Mouse (Mus musculus): ENCODE results near the gene Pla2g2c.
A peak's percentile ranks its signal among the peaks of the same experiment; 100 is the strongest.

Pla2g2c gene

DNA sequence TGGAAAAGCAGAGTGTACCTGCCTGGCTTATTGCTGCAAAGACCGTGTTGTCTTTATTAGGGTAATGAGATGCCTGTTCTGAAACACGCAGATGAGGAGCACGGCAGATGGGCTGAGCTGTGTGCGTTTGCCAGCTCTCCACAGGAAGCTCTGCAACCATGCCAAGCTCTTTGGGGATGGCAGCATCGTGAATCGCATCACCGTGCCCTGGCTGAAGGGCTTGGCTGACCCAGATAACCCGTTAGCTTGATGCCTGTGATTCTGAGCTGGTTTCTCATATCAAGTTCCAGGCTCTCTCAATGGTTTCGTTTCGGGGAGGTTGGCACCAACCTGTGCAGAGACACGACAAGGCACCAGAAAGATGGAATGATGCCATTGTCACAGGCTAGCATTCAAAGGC is 14.0 kb upstream of the Pla2g2c start:
- DNase-seq = peak; percentile 77

DNA sequence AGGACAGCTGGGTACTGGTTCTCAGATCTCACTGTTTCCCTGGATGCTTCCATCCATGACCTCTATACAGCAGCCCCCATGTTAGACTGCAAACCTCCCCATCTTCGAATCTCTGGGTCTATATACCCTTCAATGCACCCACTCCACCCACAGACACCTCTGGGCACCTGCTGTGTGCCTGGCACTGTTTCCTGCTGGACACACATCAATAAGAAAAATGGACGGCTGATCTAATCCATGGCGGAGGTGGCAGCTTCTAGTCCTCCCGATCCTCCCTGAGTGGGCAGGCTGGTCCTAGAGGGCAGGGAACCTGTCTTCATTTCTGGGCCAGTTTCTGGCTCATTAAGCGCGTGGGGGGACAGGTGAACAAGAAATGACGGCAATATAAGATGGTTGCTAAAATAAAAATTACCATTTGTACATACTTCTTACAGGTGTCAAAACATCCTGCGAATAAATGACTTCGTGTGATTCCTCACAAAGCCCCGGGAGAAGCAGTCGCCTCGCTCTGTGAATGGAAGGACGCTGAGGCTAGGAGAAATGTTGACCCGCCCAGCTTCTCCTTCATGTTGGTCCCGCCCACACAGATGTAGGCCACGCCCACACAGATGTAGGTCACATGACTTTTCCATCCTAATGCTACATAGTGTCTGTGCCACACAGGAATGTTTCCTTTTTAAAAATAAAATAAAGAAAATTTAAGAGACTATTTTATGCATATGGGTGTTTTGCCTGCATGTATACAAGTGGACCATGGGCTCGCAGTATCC is 13.4 kb upstream of the Pla2g2c start:
- no peak for DNase-seq

DNA sequence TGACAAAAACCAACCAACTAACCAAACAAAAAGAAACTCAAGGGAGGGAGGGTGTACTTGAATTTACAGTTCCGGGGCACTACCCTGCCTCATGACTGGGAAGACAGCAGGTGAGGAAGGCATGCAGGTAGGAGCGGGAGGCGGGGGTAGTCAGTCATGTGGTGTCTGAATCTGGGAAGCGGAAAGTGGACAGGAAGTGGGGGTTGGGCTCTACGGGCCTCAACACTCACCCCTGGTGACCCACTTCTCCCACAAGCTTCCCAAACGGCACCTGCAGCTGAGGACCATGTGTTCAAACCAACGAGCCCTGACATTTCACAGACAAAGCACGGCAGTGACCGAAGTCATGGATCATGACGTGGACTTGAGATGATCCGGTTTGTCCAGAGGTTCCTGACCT is 12.5 kb upstream of the Pla2g2c start:
- no peak for DNase-seq

DNA sequence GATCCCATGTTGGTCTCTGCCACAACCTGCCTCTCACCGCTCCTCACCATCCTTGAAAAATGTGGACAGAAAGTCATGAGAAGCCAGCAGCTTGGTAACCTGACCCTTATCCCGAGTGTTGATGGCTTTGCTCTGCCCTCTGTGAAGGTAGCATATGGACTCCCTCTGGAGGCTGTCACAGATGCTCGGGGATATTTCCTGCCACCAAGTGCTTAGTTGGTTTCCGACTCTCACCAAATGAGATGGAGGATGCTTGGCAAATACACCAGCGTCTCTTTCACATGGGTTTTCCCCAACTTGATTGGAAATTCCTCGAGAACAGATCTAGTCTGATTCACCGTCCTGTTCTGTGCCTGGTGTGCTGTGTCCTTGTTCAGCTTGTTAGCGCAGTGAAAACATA is 12.0 kb upstream of the Pla2g2c start:
- no peak for DNase-seq

DNA sequence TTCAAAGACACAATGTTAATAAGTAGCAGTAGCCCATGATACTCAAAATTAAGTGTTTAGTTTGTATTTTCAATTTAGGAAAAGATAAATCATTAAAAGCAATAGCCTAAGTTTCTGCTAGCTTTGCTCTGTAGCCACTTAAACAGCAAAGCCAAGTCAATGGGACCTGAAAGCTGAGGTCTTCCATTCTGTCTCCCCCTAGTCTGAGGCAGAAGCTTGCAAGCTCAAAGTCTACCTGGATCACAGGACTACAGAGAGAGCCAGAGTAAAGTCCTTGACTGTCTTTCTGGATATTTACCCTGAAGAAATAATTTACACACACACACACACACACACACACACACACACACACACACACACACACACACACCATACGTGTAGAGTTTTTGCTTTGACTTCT is 10.4 kb upstream of the Pla2g2c start:
- DNase-seq = no peak

DNA sequence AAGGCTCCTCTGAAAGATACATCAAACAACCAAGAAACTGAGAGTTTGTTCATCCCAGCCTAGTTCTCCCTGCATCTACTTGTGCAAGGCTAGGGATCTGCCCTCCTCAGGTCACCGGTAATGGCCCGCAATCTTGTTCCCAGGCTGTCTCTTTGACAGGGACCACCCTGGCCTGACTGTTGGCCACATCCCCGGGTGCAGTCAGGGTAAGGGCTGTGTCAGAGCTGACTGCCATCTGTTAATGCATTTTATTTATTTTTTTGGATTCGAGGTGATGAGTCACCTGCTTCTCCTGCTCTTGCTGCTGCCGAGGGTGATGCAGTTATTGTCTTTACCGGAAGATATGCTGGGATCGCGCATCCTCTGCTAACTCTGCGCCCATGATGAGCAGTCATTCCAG is 7.9 kb upstream of the Pla2g2c start:
- DNase-seq = no peak

DNA sequence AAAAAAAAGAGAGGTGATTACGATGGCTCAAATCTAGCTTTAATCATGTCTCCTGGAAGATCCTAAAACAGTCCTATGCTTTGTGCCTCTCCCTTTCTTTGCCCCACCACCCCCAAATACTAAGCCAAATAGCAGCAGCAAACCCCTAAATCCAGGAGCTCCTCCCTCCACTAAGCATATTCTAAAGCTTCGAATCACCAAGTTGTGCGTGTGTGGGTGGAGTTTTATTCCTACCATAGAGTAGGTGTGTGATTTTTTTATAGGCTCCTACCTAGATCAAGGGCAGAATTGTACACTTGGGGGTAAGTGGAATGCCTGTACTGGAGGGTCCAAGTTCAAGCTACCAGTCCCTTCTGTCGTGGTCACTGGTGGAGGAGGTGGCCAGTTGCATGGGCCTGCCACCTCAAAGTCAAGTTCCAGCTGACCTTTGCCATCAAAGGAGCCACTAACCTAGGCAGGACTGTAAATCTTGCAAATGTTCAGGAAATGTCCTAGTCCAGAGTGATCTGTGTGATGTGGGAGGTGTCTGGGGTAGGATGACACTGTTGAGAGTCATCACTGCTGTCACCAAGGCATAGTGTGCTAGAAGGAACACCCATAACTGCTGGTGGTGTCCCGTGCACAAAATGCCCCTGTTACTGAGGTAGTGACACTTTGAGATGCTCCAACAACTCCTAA is 5.9 kb upstream of the Pla2g2c start:
- DNase-seq = no peak

DNA sequence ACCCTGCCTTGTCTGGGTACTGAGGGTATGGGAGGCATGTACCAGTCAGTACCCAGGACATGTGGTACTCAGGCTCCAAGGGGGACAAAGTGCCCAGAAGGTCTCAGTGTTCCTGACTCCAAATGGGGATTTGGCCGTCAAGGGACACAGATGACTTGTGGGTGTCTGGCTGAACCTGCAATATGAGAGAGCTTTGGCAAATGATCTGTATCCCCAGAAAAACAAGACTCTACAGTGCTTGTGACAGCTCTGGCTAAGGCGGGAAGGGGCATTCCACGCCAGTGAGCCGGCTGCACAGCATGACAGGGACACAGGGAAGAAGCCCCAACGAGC is 5.4 kb upstream of the Pla2g2c start:
- DNase-seq = peak; percentile 52

DNA sequence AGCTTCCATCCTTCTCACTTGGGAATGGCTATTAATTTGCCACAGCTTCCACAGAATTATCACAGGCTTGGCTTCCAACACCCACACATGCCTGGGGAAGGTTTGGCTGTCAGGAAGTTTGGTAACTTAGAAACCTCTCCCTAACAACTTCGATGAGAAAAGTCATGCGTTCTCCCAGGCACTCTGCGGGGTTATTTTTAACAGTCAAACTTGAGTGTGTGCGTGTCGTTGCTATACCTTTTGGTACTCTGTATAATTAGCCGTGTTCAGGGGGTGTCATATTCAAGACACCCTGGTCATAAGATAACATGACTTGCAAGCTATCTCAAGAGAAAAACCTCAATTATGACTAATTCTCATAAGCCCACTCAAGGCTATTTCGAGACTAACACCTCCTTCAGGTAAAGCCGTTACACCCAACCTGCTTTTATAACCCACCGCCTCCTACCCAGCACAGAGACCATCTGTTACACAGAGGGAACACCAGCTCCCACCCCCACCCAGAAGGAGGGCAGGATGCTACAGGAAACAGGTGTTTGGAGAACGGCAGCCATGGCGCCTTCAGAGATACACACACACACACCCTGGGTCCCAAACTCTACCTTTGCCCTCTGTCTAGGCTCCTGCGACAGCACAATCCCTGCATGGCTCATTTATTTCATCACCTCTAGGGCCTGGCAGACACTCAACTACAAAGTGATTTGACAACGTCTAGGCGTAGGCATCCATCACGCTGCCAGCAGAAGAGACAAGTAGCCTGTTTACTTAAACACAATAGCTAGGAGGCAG is 905 bp upstream of the Pla2g2c start:
- DNase-seq = peak; percentile 73

DNA sequence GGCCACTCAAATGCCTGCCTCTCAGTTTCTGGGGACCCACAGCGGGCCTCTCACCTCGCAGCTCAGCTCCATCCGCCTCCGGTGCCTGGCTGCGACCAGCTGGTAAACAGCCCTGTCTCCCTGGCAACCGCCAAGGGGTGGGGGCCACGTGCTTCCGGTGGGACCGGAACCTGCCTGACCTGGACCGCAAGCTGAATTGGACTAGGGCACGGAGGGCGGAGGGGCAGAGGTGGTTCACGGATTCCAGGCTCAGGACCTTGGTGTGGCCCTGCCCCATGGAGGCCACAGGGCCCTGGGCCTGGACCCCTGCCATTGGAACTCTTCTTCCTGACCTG is 502 bp downstream of the Pla2g2c start:
- DNase-seq = no peak

DNA sequence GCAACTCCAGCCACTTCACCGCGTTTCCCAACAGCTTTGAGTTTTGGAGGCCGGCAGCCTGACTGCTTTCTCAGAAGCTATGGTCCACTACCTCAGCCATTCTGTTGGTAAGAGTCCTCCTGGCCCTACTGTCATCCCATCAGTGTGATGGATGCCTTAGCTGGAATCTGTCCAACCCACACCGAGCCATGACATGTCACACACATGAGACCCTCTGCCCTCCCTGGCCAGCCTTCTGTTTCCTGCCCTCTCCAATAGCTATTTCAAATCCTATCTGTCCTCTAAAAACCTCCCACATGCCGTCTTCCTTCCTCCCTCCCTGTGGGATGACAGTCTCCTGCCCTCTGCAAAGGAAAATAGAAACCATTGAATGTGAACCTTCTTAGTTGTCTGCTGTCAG is 1.2 kb downstream of the Pla2g2c start:
- no peak for DNase-seq

DNA sequence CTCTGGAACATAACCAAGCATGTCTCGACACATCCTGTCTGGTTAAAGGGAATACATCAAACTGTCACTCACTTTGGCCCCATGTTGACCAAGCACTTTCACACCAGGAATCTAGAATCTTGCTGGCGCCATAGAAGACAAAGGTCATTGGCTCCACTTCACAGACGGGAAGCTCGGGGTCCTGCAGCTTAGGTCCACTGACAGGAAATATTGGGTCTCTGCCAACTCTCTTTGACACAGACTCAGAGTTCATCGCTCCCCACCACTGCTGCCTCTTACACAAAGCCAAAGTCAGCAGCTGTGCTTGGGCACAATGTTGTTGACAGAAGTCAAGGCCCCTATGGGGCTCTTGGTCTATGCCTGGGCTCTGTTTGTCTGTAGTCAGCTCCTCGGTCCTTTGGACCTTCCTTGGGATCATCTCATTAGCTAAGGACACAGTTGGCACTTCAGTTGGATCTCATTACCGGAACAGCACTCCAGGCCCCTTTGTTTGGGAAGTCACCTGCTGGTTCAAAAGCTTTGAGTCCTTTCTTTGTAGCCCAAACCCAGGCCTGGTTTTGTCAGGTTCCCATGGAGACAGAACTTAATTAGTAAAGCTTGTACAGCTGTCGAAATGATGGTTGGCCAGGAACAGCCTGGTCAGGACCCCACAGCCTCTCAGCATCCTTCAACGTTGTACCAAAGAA is 4.6 kb downstream of the Pla2g2c start:
- no peak for DNase-seq

DNA sequence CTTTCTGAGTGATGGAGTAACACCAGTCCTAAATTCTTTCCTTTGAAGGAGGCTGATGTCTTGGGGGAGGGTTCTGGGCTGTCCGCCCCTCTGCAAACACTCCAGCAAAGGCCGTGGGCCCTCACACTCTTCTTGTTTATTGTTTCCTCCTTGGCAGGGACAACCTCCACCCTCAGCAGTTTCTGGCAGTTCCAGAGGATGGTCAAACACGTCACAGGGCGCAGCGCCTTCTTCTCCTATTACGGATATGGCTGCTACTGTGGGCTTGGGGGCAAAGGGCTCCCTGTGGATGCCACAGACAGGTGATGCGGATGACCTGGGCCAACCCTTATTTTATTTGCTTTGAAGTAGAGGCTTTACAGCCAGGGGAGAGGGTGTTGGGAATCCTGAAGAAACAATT is 9.5 kb downstream of the Pla2g2c start:
- DNase-seq = no peak

DNA sequence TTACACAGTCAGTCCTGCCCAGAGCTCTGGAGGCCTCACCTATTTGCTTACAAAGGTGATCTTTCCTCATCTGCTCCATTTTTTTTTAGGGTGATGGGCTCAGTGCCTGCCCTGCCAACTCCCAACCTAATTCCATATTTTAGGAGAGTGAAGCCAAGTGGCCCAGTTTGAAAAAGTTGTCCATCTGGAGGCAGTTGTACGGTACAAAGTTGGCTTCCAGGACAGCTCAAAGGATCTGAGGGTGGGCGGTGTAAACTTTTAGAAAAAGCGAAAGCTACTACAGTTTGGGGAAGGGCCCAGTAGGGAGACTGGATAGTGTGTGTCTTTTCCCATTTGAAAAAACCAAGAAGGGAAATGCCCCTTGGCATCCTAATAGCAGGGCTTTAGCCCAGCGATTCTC is 10.3 kb downstream of the Pla2g2c start:
- DNase-seq = no peak

DNA sequence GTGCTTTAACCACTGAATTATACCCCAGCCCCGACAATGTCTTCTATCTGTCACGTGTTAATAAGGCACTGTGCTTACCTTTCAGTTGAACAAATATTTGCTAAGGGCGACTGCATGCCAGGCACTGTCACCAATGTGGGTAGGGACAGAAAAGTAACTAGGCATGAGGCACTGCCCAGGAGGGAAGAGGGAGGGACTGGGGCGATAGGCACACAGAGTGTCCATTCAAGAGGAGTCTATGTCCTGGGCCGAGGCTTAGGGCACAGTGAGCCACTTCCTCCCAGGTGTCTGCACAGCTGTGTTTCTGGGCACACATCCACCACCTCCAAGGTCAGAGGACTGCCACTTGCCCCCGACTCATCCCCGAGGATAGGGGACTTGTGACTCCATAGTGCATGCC is 12.4 kb downstream of the Pla2g2c start, which contains the start of gene Ubxn10:
Gene Ubxn10 (minus strand): TSS at position 137 of the 400 bp plus-strand sequence.
- no peak for DNase-seq

DNA sequence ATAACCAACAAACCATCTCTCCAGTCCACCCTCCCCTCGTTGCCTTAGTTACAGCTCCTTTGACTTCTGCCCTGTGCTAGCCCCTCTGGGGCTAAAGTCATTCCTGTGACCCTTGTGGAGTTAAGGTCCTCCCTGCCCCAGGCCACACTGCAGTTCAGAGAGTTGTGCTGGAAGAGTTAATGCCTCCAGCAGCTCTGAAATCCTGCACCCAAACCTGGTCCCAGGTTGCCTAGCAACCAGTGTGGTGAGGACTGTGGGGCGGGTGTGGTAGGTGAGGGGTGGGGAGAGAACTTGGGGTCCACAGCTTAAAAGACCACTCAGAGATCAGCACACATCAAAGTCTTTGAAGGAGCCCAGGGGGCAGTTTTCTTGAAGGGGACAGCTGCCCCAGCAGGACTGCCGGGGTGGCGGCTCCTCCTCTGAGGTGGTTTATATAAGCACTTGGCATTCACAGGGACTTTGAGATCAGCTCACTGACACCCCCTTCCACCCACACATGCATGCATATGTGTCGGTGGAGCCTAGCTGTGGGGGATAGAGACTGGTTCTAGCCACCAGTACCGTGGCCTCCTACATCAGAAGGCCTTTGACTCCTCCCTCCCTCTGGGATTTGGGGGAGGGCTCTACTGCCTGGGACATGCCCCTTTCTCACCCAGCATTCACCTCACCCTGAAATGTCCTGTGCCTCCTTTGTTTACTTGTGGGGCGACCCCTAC is 14.7 kb downstream of the Pla2g2c start:
- DNase-seq = peak; percentile 38

DNA sequence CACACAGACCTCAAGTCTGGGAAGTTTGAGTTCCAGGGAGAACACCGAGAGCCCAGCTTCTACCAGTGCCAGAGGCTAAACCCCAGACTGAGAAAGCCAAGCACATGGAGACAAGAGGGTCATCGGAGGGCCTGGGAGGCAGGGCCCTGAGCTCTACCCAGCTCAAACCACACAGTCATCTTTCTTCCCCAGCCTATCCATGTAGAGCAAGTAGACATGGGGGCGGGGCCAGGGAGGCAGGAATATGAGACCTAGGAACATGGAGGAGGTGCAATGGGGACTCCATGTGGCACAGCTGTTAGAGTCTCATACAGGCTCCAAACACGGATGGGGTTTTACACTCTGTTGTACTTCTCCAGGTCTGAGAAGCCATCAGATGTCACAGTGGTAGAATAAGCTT is 21.3 kb downstream of the Pla2g2c start:
- no peak for DNase-seq

DNA sequence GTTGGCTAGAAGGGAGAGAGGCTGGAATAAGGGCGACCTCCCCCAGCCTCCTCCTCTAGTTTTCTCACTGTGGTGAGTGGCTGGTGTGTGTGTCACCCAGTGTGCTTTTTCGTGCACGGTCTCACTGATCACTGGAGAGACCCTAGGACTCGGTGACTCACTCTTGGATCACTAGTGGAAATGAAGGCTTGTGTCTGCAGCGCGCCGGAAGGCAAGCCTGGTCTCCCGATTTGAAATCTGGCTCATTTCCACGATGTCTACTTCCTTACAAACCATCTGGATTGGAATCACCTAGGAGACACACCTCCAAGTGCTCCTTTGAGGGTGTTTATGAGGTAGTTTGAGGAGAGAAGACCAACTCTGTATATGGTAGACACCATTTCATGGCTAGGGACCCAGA is 22.3 kb downstream of the Pla2g2c start:
- DNase-seq = no peak

DNA sequence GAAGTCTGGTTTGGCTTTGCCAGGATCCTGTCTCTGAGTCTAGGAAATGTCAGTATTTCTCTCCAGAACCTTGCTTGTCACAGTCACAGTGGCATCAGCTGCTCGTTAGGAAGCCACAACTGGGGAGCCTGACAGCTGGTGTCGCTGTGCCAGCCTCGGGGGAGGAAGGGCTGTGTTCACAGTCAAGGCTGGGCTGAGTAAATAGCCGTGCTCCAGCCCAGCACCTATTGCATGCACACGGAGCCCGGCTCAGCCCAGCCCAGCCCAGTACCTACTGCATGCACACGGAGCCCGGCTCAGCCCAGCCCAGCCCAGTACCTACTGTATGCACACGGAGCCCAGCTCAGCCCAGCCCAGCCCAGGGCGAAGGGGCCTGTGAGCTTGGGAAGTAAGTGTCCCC is 23.3 kb downstream of the Pla2g2c start:
- DNase-seq = peak; percentile 40

DNA sequence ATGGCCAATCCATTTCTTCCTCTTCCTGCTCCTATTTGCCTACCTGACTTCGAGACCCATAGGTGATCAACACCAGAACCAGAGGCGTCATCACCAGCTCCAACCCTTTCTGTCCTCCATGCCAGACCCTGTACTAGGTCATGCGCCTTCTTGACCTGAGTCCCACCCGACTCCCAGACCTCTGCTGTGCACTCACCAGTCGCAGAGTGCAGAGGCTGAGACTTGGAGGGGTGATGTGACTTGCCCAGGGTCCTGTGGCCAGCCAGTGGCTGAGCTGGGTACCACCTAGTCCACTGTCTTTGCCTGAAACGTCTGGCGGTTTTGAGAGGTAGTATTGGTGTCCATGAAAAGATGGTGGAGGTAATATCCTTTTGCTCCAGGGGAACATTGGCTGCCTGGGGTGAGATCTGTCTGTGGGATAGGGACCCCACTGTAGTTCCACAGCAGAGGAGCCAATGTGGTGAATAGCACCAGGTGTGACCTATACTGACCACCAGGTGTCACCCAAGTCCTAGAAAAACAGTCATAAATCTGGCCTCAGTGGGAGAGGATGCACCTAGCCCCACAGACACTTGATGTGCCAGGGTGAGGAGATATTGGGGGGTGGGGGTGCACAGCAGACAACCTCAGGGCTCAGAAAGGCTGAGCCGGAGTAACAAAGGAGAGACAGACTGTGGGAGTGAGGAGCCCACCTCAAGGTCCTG is 23.9 kb downstream of the Pla2g2c start:
- DNase-seq = peak; percentile 55

DNA sequence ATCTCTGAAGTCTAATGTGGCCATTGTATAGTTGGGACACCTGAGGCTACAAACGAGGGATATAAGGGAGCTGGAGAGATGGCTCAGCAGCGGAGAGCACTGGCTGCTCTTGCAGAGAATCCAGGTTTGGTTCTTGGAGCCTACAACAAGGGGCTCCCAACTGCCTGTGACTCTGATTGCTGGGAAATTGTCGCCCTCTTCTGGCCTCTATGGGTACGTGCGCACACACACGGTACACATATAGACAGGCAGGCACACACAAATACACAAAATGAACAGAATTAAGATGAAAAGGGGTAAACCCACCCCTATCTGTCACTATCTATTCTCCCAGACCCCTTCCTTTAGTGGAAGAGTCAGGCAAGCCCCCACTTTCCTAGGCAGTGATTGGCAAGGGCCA is 28.0 kb downstream of the Pla2g2c start:
- no peak for DNase-seq

DNA sequence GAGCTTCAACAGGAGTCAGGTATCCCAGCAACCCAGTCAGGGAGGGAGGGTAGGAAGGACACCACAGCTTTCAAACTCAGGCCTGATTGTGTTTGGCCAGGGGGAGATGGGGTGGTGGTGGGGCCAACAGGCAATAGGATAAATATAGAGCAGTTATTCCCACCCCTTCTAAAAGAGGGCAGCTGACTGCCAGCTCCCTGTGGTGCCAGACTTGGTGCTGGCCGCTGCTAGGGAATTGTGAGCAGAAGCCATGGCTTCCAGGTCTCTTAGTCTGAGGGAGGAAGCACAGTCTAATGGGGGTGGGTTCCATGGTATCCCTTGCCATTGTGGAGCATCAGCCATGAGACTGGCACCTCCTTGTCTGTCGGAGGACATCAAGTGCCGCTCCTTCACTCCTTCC is 29.0 kb downstream of the Pla2g2c start:
- no peak for DNase-seq

Data from layer of hippocampus, adult 9-11 months (tissue).